Mouse (Mus musculus): ENCODE measurements at regions not wholly inside any gene's neighbourhood (a gene's known extent, or its start where the extent isn't known, plus 50 kb on each side); places are given as distances from the start of the nearest gene placed in this dataset.

DNA sequence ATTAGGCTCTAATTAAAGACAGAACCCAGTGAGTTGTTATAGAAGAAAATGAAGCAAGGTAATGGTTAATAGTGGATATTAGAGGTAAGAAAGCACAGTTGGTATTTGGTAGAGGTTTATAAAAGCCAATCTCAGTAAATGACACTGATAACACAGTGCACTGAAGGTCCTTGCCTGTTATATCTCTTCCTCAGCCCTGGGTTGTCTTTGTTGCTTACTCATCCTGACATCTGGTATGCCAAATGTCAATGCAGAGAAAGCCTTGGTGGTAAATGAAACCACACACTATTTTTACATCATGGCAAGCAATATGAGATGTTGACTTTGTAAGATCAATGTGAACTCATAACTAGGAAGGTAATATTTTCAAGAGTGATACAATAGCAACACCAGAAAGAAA is 76.8 kb upstream of the Ndst4 start:
- H3K27me3 ChIP-seq (replicated peaks; ENCODE audit: control insufficient read depth, insufficient read depth, low read length) = no peaks in the 10 kb centered on the region
- no peak overlapping the region for H3K27ac ChIP-seq (ENCODE audit: low read depth, low read length)
- H3K9me3 ChIP-seq (ENCODE audit: control insufficient read depth) = no peaks in the 10 kb centered on the region
- no peak for ATAC-seq
- H3K9ac ChIP-seq (ENCODE audit: low read depth, low read length) = no peak overlapping the region
- no peak overlapping the region for H3K4me3 ChIP-seq (ENCODE audit: low read depth, low read length)
- TF ChIP-seq CTCF (IDR thresholded peaks at IDR 0.05; ENCODE audit: low read depth) = no peak
- H3K4me2 ChIP-seq (replicated peaks; ENCODE audit: low read depth) = no peak overlapping the region
- H3K36me3 ChIP-seq (ENCODE audit: control insufficient read depth, insufficient read depth) = no peaks in the 10 kb centered on the region
- H3K4me1 ChIP-seq (replicated peaks; ENCODE audit: control insufficient read depth, insufficient read depth, low read length) = no peaks in the 10 kb centered on the region

DNA sequence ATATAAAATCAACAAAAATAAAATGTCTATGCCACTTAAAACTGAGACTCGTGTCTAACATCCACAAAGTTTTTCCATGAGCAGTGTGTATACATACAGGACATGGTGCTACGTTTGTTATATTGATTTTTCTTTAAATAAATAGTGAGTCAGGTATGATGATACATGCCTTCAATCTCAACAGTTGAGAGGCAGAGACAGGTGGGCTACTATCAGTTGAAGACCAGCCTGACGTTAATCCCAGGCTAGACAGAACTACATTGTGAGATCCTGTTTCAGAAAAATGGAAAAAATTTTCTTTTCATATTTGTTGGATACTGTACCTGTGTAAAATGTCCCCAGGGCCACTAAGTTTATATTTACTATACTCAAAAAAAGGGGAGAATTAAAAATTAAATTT is 66.5 kb upstream of the Ndst4 start:
- Histone ChIP-seq H3K4me3 (ENCODE audit: low read depth, low read length) (no peak overlapping the region), H3K9ac (ENCODE audit: low read depth, low read length) (no peak overlapping the region), H3K36me3 (ENCODE audit: control insufficient read depth, insufficient read depth) (no peaks in the 10 kb centered on the region), H3K4me2 (replicated peaks; ENCODE audit: low read depth) (no peak overlapping the region), H3K9me3 (ENCODE audit: control insufficient read depth) (no peaks in the 10 kb centered on the region), H3K27ac (ENCODE audit: low read depth, low read length) (no peak overlapping the region), H3K27me3 (replicated peaks; ENCODE audit: control insufficient read depth, insufficient read depth, low read length) (no peaks in the 10 kb centered on the region), H3K4me1 (replicated peaks; ENCODE audit: control insufficient read depth, insufficient read depth, low read length) (no peaks in the 10 kb centered on the region)
- 50% methylated on average over 3 of the region's 3 CpGs for WGBS
- no peak for ATAC-seq
- TF ChIP-seq CTCF (IDR thresholded peaks at IDR 0.05; ENCODE audit: low read depth) = no peak

DNA sequence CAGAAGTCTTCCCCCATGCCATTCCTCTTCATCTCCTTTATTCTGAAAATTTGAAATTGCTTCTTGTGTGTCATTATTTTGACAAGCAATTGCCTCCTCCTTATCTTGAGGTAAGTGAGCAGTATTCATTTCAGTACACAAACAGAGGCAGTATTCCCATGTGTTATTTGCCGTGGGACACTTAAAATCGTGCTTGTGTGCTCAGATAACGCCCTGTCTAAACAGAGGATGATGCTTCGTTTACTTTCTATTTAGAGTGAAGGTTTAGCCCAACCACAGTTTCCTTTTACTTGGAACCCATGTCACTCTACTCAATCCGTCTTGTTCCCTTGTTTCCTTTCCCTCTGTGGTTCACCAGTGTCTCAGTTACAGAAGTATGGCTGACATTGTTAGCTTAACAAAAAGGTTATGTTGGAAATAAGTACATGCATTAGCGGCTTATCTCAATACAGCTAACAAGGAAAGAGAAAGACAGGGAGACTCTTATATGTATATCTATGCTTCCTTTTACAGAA is 65.6 kb upstream of the Ndst4 start:
- no peak for ATAC-seq
- 19% methylated on average over 6 of the region's 6 CpGs for WGBS

More for the DNA sequence above, 65.6 kb upstream of the Ndst4 start:
- Histone ChIP-seq H3K36me3 (ENCODE audit: control insufficient read depth, insufficient read depth) (no peaks in the 10 kb centered on the region), H3K4me3 (ENCODE audit: low read depth, low read length) (no peak overlapping the region), H3K27me3 (replicated peaks; ENCODE audit: control insufficient read depth, insufficient read depth, low read length) (no peaks in the 10 kb centered on the region), H3K9ac (ENCODE audit: low read depth, low read length) (no peak overlapping the region), H3K27ac (ENCODE audit: low read depth, low read length) (no peak overlapping the region), H3K4me1 (replicated peaks; ENCODE audit: control insufficient read depth, insufficient read depth, low read length) (no peaks in the 10 kb centered on the region), H3K9me3 (ENCODE audit: control insufficient read depth) (no peaks in the 10 kb centered on the region), H3K4me2 (replicated peaks; ENCODE audit: low read depth) (no peak overlapping the region)
- no peak for TF ChIP-seq CTCF (IDR thresholded peaks at IDR 0.05; ENCODE audit: low read depth)

Measured in intestine, postnatal 0 days (tissue).